Mouse (Mus musculus) neutrophil, adult 65 days (primary cell): ENCODE results near the gene Gm10577. TPM values are rescaled to one million over a fixed set of nuclear protein-coding genes. Genes with fewer than 3 reads are reported as not detected.

ENCODE experiments used
- total RNA-seq: library from RNA; stranded (reverse); gene quantifications from 2 replicates; pipeline ENCODE4 v1.2.4, GENCODE M21; 2023

The Gm10577 gene
- not detected in 2 replicates for total RNA-seq

GRCm38 (mm10) chr4:101020596-101020995 is at the start of gene Gm10577:
Gm10577 (minus strand) TSS chr4:101020696.

GRCm38 (mm10) chr4:101068786-101069153 is 48.3 kb upstream of the Gm10577 start, which contains the start of gene Raver2:
Raver2 (plus strand) TSS chr4:101068983.

Other genes starting within 250 kb of the Gm10577 start
- 0.16 TPM in 1 of 2 replicates, not detected in the other for gene Cachd1, start 244.0 kb downstream of the Gm10577 start, total RNA-seq
- gene Raver2, start 48.3 kb upstream of the Gm10577 start, total RNA-seq = not detected in 2 replicates
- 186 and 234 TPM in 2 replicates for gene Jak1, start 244.6 kb upstream of the Gm10577 start, total RNA-seq